Mouse (Mus musculus) liver, embryonic 14.5 days (tissue): ENCODE data around the gene Fzd9.

ENCODE experiments used
- CTCF ChIP-seq: IDR thresholded peaks from 2 replicates; pipeline ENCODE4 v1.5.1; 2016; ENCODE audit warnings: antibody characterized with exemption, low read depth, control low read depth
- EP300 ChIP-seq: IDR thresholded peaks from 2 replicates; pipeline ENCODE4 v1.6.1; 2016; ENCODE audit warnings: antibody characterized with exemption, low read depth

- no peak for TF ChIP-seq CTCF
- TF ChIP-seq EP300 = no peak
Measured at GRCm38 (mm10) chr5:135250186-135251078, 598 bp downstream of the Fzd9 start.
